Mouse (Mus musculus) stomach, embryonic 15.5 days (tissue): ENCODE results near the gene Adamts4. TPM values are rescaled to one million over a fixed set of nuclear protein-coding genes. Genes with fewer than 3 reads are reported as not detected.
"Not testable (repeated sequence)": the region's sequence is repeated elsewhere in the genome, so short reads cannot be mapped to it uniquely, and the experiment has no call there.

Experiments
- ATAC-seq: fragments of 200-750 bp; cut with Nextera tagmentation; 2 replicates; pipeline ENCODE4 v1.8.0; 2017; ENCODE audit warnings: low read depth, moderate number of reproducible peaks, moderate TSS enrichment; ENCODE audit not compliant: insufficient read depth, low FRiP score
- H3K27ac ChIP-seq: fragments of 300-500 bp; sonication (generic); 2 replicates; pipeline ENCODE4 v1.5.1; 2015; ENCODE audit warnings: mild to moderate bottlenecking, inconsistent platforms
- H3K27me3 ChIP-seq: fragments of 300-500 bp; sonication (generic); replicated peaks from 2 replicates; pipeline ENCODE4 v1.6.1; 2015; ENCODE audit warnings: inconsistent platforms
- H3K36me3 ChIP-seq: fragments of 300-500 bp; sonication (generic); 2 replicates; pipeline ENCODE4 v1.6.1; 2015; ENCODE audit warnings: inconsistent platforms
- H3K4me1 ChIP-seq: fragments of 300-500 bp; sonication (generic); 2 replicates; pipeline ENCODE4 v1.6.1; 2015; ENCODE audit warnings: inconsistent platforms
- H3K4me2 ChIP-seq: fragments of 300-500 bp; sonication (generic); 2 replicates; pipeline ENCODE4 v1.6.1; 2015; ENCODE audit warnings: mild to moderate bottlenecking, inconsistent platforms
- H3K4me3 ChIP-seq: fragments of 300-500 bp; sonication (generic); replicated peaks from 2 replicates; pipeline ENCODE4 v1.5.1; 2015; ENCODE audit warnings: inconsistent platforms
- H3K9ac ChIP-seq: fragments of 300-500 bp; sonication (generic); 2 replicates; pipeline ENCODE4 v1.6.1; 2015; ENCODE audit warnings: inconsistent platforms
- H3K9me3 ChIP-seq: fragments of 300-500 bp; sonication (generic); 2 replicates; pipeline ENCODE4 v1.6.1; 2016; ENCODE audit warnings: inconsistent platforms
- WGBS: fragments of 180-500 bp; shearing (Covaris S2); methylation state at CpG from one replicate; pipeline ENCODE4 v1.1.7; 2015; 5-methylcytosine and 5-hydroxymethylcytosine counted together
- polyA plus RNA-seq: library from polyadenylated mRNA; unstranded; fragments of >200 nt; fragmentation: Nextera tagmentation; extraction: Ambion mirVana; gene quantifications from 2 replicates; pipeline ENCODE4 v1.2.1, GENCODE M21; 2015

Adamts4 gene
- polyA plus RNA-seq, 1 experiment from 2014 or later = 8.8 TPM

GRCm38 (mm10) chr1:171232800-171233730, 17.2 kb upstream of the Adamts4 start:
- no peaks in the 10 kb centered on the region for H3K4me1 ChIP-seq
- no peaks in the 10 kb centered on the region for H3K27me3 ChIP-seq
- H3K4me2 ChIP-seq = no peak overlapping the region
- H3K9me3 ChIP-seq = no peaks in the 10 kb centered on the region
- H3K4me3 ChIP-seq = peak overlapping the region; percentile 17; the same call in 1 of the 2 replicates
- no peak; the same call in 1 of the 2 replicates for ATAC-seq
- peaks cover 39% of the 10 kb centered on the region for H3K36me3 ChIP-seq
- H3K27ac ChIP-seq = no peak overlapping the region
- H3K9ac ChIP-seq = no peak overlapping the region
- WGBS = 75% methylated on average over 12 of the region's 12 CpGs

- Histone ChIP-seq H3K4me2 (no peak within 1 kb of the TSS), H3K9ac (no peak within 1 kb of the TSS), H3K36me3 (peaks cover 47% of the 10 kb centered on the region), H3K27me3 (no peaks in the 10 kb centered on the region), H3K4me3 (peak within 1 kb of the TSS; percentile 17; the same call in 1 of the 2 replicates), H3K9me3 (no peaks in the 10 kb centered on the region), H3K27ac (no peak within 1 kb of the TSS; the same call in 1 of the 2 replicates), H3K4me1 (no peaks in the 10 kb centered on the region)
- 90% methylated on average over 14 of the region's 14 CpGs for WGBS
- ATAC-seq = no peak
Measured at GRCm38 (mm10) chr1:171234126-171234525, 16.1 kb upstream of the Adamts4 start, which contains the start of gene Fcer1g. Fcer1g (minus strand) TSS chr1:171234365.

GRCm38 (mm10) chr1:171234538-171234937, 15.7 kb upstream of the Adamts4 start:
- WGBS = 73% methylated on average over 4 of the region's 4 CpGs
- Histone ChIP-seq H3K9me3 (no peaks in the 10 kb centered on the region), H3K27ac (no peak overlapping the region; the same call in 1 of the 2 replicates), H3K36me3 (peaks cover 47% of the 10 kb centered on the region), H3K27me3 (no peaks in the 10 kb centered on the region), H3K4me3 (no peak overlapping the region), H3K9ac (no peak overlapping the region), H3K4me2 (no peak overlapping the region), H3K4me1 (no peaks in the 10 kb centered on the region)
- ATAC-seq = no peak

- 74% methylated on average over 4 of the region's 4 CpGs for WGBS
- H3K27ac ChIP-seq = no peak overlapping the region
- peaks cover 51% of the 10 kb centered on the region for H3K36me3 ChIP-seq
- no peak for ATAC-seq
- H3K4me3 ChIP-seq = no peak overlapping the region
- H3K27me3 ChIP-seq = no peaks in the 10 kb centered on the region
- H3K4me2 ChIP-seq = no peak overlapping the region
- H3K9me3 ChIP-seq = no peaks in the 10 kb centered on the region
- H3K9ac ChIP-seq = no peak overlapping the region
- no peaks in the 10 kb centered on the region for H3K4me1 ChIP-seq
Measured at GRCm38 (mm10) chr1:171235791-171236190, 14.4 kb upstream of the Adamts4 start.

- no peak overlapping the region for H3K9ac ChIP-seq
- no peaks in the 10 kb centered on the region for H3K9me3 ChIP-seq
- no peaks in the 10 kb centered on the region for H3K4me1 ChIP-seq
- H3K36me3 ChIP-seq = peaks cover 61% of the 10 kb centered on the region
- no peak for ATAC-seq
- no peak overlapping the region for H3K4me2 ChIP-seq
- H3K27ac ChIP-seq = no peak overlapping the region
- no peak overlapping the region for H3K4me3 ChIP-seq
- H3K27me3 ChIP-seq = no peaks in the 10 kb centered on the region
- 56% methylated on average over 6 of the region's 6 CpGs for WGBS
Measured at GRCm38 (mm10) chr1:171237438-171237837, 12.8 kb upstream of the Adamts4 start.

GRCm38 (mm10) chr1:171238463-171238862, 11.8 kb upstream of the Adamts4 start:
- no peak for ATAC-seq
- WGBS = 70% methylated on average over 14 of the region's 14 CpGs

GRCm38 (mm10) chr1:171239992-171240744, 10.1 kb upstream of the Adamts4 start:
- Histone ChIP-seq H3K4me2 (no peak overlapping the region), H3K4me1 (no peaks in the 10 kb centered on the region), H3K27me3 (no peaks in the 10 kb centered on the region), H3K36me3 (peaks cover 63% of the 10 kb centered on the region), H3K9me3 (no peaks in the 10 kb centered on the region), H3K27ac (peak overlapping the region; percentile 33; the same call in 1 of the 2 replicates), H3K9ac (no peak overlapping the region), H3K4me3 (no peak overlapping the region)
- 64% methylated on average over 15 of the region's 15 CpGs for WGBS
- no peak for ATAC-seq

More at GRCm38 (mm10) chr1:171238463-171238862, 11.8 kb upstream of the Adamts4 start:
- Histone ChIP-seq H3K9me3 (no peaks in the 10 kb centered on the region), H3K9ac (no peak overlapping the region), H3K4me1 (no peaks in the 10 kb centered on the region), H3K4me3 (no peak overlapping the region), H3K27me3 (no peaks in the 10 kb centered on the region), H3K4me2 (no peak overlapping the region), H3K36me3 (peaks cover 70% of the 10 kb centered on the region), H3K27ac (no peak overlapping the region)

- Histone ChIP-seq H3K4me2 (no peak overlapping the region), H3K9ac (no peak overlapping the region), H3K27me3 (no peaks in the 10 kb centered on the region), H3K9me3 (no peaks in the 10 kb centered on the region), H3K36me3 (peaks cover 57% of the 10 kb centered on the region), H3K27ac (no peak overlapping the region), H3K4me1 (peaks cover 6% of the 10 kb centered on the region; the same call in 1 of the 2 replicates), H3K4me3 (no peak overlapping the region)
- WGBS = 89% methylated on average over 10 of the region's 10 CpGs
- no peak for ATAC-seq
Measured at GRCm38 (mm10) chr1:171240911-171241310, 9.3 kb upstream of the Adamts4 start.

- not testable (repeated sequence) for ATAC-seq, H3K4me3 ChIP-seq, H3K9ac ChIP-seq, H3K9me3 ChIP-seq, H3K27ac ChIP-seq, H3K27me3 ChIP-seq, H3K4me2 ChIP-seq
- Histone ChIP-seq H3K36me3 (peaks cover 49% of the 10 kb centered on the region), H3K4me1 (peaks cover 12% of the 10 kb centered on the region; the same call in 1 of the 2 replicates)
- 85% methylated on average over 12 of the region's 12 CpGs for WGBS
Measured at GRCm38 (mm10) chr1:171241952-171242351, 8.3 kb upstream of the Adamts4 start.

- no peak overlapping the region for H3K9ac ChIP-seq
- H3K4me1 ChIP-seq = peaks cover 32% of the 10 kb centered on the region
- no peak for ATAC-seq
- H3K4me3 ChIP-seq = no peak overlapping the region
- peak overlapping the region; percentile 79; the same call in 1 of the 2 replicates for H3K4me2 ChIP-seq
- H3K9me3 ChIP-seq = no peaks in the 10 kb centered on the region
- WGBS = 81% methylated on average over 8 of the region's 8 CpGs
- H3K36me3 ChIP-seq = peaks cover 29% of the 10 kb centered on the region
- no peak overlapping the region for H3K27ac ChIP-seq
- no peaks in the 10 kb centered on the region for H3K27me3 ChIP-seq
Measured at GRCm38 (mm10) chr1:171245353-171245752, 4.9 kb upstream of the Adamts4 start.

GRCm38 (mm10) chr1:171246709-171247452, 3.3 kb upstream of the Adamts4 start:
- peak overlapping the region; percentile 88 for H3K9ac ChIP-seq
- H3K27ac ChIP-seq = peak overlapping the region; percentile 92
- no peaks in the 10 kb centered on the region for H3K9me3 ChIP-seq
- peak; percentile 90 for ATAC-seq
- H3K36me3 ChIP-seq = peaks cover 17% of the 10 kb centered on the region; the same call in 1 of the 2 replicates
- peaks cover 45% of the 10 kb centered on the region for H3K4me1 ChIP-seq
- WGBS = under 1% methylated on average over 41 of the region's 41 CpGs
- H3K4me3 ChIP-seq = peak overlapping the region; percentile 72
- no peaks in the 10 kb centered on the region for H3K27me3 ChIP-seq
- H3K4me2 ChIP-seq = peak overlapping the region; percentile 79
